Mouse (Mus musculus): ENCODE measurements around the gene Tmem95.
"Not testable (repeated sequence)": the region's sequence is repeated elsewhere in the genome, so short reads cannot be mapped to it uniquely, and the experiment has no call there.

Gene Tmem95

GRCm38 (mm10) chr11:69880506-69880852, 2.7 kb upstream of the Tmem95 start:
- no peak for DNase-seq (ENCODE audit: low spot score)

DNA sequence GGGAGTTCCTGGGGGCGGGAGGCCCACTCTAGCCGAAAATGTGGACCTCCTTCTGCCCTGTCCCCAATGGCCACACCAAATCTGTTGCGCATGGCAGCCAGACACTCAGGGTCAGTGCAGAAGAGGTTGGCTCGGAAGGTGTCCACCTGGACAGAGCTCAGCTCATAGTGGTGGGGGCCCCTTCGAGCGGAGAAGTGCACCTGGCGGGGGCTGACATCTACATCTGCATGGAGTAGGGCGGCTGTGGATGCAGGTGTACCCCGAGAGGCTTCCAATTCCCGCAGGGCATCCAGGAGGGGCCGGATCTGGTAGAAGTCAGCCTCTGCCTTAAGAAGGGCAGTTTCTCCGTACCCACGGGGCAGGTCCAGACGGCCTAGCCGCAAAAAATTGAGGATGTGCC, 1.9 kb upstream of the Tmem95 start:
- DNase-seq (ENCODE audit: low spot score) = no peak

- no peak for DNase-seq (ENCODE audit: low spot score)
Observed at GRCm38 (mm10) chr11:69878952-69879351, 1.1 kb upstream of the Tmem95 start.

- DNase-seq (ENCODE audit: low spot score) = no peak
Observed at GRCm38 (mm10) chr11:69878399-69878798, 581 bp upstream of the Tmem95 start.

- DNase-seq (ENCODE audit: low spot score) = peak; percentile 87
Observed at GRCm38 (mm10) chr11:69876867-69877266, 951 bp downstream of the Tmem95 start.

- DNase-seq (ENCODE audit: low spot score) = no peak
Observed at GRCm38 (mm10) chr11:69876186-69876585, 1.6 kb downstream of the Tmem95 start.

DNA sequence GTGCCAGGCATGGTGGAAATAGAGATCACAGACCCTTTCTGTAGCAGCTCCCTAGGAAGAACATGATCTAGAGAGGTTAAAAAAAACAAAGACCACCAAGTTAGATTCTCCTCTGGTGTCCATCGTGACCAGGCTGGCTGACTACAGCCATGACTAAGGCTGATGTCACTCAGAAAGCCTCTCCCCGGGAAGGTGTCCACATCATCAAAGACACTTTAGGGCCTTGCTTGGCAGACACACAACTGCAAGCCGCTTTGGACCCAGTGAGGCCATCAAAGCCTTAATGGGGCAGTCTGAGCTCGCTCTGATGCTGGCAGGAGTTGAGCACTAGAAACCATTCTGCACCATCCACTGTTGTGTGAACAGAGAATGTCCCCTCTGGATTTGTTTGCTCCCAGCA, 5.4 kb downstream of the Tmem95 start:
- DNase-seq (ENCODE audit: low spot score) = no peak

DNA sequence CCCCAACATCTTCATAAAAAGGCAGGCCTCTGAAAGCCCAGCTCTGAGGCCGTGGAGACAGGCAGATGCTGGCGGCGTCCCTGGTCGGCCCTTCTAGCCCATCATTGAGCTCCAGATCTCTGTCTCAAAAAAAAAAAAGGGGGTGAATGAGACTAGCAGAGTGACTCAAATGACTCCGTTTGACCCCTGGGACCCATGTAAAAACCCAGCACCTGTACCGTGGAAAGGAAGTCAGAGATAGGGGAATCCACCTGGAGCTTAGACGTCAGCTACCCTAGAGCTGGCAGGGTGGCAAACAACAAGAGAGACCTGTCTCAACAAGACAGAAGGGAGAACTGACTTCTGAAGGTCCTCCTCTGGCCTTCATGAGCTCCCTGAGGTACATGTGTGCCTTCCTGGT, 6.0 kb downstream of the Tmem95 start:
- DNase-seq (ENCODE audit: low spot score) = no peak

DNA sequence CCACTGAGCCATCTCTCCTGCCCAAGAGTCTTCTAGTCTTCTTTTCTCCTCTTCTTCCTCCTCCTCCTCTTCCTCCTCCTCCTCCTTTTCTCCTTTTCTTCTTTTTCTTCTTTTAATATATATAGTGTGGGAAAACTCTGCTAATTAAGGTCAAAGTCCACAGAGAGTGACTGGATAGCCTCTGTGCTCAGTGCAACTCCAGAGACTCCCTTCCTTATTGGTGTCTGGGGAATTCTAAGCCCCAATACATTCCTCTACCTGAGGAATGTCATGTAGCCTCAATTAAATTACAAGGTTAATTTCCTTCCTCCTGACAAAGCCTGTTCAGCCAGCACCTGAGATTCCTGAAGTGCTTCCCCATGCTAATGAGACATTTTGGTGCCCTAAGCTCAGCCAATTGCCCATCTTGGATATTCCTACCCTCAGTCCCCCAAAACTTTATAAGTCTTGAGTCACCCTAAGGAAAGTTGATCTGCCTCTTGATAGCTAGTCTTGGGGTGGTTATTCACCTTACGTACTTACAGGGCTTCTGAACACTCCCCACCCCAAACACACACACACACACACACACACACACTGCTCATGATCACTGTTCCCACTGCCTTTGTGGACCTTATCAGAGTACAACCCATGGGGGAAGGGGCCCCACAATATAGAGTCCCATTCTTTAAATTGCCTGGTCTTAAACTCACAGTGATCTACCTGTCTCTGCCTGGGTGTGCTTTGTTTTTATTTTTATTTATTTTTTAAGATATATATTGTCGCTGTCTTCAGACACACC, 7.3 kb downstream of the Tmem95 start:
- no peak for DNase-seq (ENCODE audit: low spot score)

DNA sequence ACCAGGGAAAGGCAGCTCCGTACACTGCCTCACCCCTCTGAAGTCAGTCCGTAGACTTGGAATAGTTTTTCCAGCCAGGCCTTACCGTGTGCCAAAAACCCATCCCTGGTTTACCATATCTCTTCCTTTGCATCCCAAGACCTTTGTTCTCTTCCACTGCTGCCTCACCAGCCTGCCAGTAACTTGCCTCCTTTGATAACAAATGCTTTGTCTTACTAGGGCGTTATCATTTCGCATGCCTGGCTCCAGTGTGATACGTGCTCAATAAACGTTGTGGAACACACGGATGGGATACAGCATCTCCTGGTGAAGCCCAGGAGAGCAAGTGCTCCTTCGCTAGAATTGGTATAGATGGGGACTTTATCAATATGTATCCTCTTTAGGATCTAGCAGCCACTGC, 10.5 kb downstream of the Tmem95 start:
- DNase-seq (ENCODE audit: low spot score) = no peak

DNA sequence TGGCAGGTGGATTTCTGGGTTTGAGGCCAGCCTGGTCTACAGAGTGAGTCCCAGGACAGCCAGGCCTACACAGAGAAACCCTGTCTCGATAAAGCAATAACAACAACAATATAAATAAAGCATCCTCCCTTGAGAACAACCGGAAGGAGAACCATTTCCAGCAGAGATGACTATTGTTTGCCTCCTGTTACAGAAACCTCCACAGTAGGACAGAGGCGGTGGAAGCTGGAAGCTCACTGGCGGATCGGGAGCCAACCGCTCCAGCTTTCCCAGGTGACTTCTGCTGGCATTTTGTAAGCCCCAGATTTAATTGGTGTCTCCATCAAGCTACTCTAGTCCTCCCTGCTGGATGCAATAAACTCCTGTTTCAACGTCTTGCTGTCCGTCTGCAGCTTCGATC, 12.3 kb downstream of the Tmem95 start:
- DNase-seq (ENCODE audit: low spot score) = no peak

DNA sequence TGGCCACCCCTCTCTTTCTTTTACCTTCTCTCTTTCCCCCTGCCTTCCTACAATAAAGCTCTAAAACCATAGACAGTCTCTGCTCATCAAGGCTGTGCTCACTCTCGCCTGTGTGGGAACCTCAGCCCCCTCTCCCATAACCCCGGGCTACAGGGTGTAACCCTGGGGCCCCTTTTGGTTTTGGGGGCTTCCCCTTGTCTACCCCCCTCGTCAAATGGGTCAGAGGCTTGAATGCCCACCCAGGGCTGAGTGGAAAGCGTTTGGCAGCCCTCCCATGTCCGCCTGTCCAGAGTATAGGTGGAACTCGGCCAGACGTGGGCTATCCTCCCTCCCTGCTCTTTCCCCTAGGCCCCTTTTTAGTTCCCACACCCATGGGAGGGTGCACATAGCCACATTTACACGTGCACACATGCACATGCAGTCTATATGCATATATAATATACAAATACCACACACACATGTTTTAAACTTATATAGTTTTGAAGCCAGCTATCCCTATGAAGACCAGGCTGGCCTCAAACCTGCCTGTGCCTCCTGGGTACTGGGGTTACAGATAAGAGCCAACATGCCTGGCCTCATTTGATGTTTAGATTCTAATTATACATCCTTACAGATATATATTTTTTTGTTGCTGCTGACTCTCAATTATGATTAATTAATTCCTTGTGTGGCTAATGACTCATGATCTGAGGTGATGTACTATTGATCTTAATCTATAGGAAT, 13.5 kb downstream of the Tmem95 start:
- no peak for DNase-seq (ENCODE audit: low spot score)

GRCm38 (mm10) chr11:69863729-69864128, 14.1 kb downstream of the Tmem95 start:
- not testable (repeated sequence) for DNase-seq (ENCODE audit: low spot score)

DNA sequence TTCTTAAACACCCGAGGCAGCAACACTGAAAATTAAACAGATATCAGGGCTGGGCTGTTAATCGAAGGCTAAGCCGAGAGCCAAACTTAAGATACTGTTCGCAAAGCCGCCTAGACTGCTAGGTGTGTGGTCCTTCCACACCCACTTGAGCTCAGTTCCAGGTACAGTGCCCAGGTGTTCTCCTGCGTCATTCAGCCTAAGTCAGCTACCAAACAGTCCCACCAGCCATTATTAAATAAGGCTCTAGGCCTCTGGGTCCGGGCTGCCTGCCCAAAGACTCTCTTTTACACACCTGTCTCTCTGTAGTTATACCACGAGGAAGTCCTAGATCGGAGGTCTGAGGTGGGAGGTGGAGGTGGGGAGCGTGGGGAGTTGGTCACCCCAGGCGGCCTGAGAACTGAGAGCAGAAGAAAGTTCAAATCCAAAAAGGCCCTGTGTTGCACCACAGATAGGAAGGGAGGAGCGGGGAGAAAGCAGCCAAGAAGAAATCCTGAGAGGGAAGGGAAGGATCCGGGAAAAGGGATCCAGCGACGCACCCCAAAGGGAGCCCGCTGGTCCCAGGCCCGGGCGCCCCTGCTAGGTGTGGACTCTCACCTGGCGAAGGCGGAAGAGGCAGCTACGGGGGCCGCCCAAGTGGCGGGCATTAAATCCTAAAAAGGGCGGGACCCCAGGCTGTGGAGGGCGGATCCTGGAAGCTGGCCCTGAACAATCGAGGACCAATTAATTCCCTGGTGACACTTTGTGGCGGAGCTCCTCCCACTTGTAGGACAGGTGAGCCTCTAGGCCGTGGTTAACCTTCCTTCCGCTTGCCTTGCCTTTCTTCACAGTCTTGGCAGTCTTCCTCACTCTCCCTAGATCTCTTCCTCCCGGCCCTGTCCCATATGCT, 19.5 kb downstream of the Tmem95 start, which contains the start of gene Tnk1:
Gene Tnk1 (minus strand): TSS at position 618 of the 886 bp plus-strand sequence.
- no peak for DNase-seq (ENCODE audit: low spot score)

DNA sequence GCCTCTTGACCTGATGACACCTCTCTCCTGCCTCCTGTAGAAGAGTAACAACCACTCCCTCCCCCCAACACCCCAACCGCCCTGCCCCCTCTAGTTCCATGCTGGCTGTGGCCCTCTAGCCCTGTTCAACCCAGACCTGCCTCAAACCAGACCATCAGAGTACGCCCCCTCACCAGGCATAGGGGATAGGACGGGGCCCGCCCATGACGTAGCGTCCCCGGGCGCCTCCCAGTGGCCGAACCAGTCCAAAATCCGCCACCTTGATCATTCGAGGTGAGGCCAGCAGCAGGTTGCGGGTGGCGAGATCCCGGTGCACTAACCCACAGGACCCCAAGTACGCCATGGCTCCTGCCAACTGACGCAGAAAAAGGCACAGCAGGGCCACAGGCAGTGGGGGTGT, 22.5 kb downstream of the Tmem95 start:
- no peak for DNase-seq (ENCODE audit: low spot score)

GRCm38 (mm10) chr11:69854680-69855079, 23.1 kb downstream of the Tmem95 start:
- DNase-seq (ENCODE audit: low spot score) = no peak

- DNase-seq (ENCODE audit: low spot score) = no peak
Observed at GRCm38 (mm10) chr11:69853994-69854393, 23.8 kb downstream of the Tmem95 start.

DNA sequence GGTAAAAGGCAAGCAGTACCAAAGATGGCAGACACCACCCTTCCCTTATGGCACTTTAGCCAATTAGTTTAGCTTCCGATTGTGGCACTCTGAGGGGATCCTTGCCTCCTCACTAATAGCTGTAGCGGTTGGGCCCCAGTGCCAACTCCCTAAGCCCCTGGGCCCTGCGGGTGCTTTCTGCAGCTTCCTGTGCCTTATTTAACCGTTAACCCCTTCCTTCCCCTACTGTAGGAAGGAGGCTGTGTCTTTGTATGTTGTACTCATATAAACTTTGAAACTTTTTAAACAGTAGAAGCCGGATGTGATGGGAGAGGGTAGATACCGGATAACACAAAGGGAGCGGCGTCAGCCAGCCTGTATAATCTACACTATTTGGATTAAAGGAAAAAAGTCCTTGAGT, 27.1 kb downstream of the Tmem95 start:
- no peak for DNase-seq (ENCODE audit: low spot score)

- DNase-seq (ENCODE audit: low spot score) = no peak
Observed at GRCm38 (mm10) chr11:69849884-69850283, 27.9 kb downstream of the Tmem95 start.

- DNase-seq (ENCODE audit: low spot score) = no peak
Observed at GRCm38 (mm10) chr11:69849128-69849527, 28.7 kb downstream of the Tmem95 start.

DNA sequence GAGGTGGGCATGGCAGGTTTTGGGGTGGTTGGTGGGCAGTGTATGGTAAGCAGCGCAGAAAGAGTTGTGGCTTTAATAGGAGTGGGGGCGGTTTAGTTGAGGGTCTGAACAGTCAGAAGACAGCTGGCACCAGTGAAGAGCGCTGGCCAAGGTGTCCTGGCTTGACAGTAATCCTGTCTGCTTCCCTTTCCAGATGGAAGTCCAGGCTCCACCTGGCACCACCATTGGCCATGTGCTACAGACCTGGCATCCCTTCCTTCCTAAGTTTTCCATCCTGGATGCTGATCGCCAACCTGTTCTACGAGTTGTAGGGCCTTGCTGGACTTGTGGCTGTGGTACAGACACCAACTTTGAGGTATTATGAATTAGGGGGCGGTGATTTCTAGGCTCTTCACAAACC, 29.8 kb downstream of the Tmem95 start:
- no peak for DNase-seq (ENCODE audit: low spot score)

Data from testis, postnatal 14 days (tissue).